In genomic region chr12:102618085-102618484, GRCm38 (mm10) we compare ENCODE assay signal across 13 mouse cellular contexts.
A peak's percentile ranks its signal among the peaks of the same experiment; 100 is the strongest.
DNase-seq lines count a peak whose midpoint lies in the region; ATAC-seq lines count a peak whose summit lies in the region.
"Had no signal": no experiment of that assay in that cellular context is flagged by ENCODE, and none has a peak within 500 bp of the region (broad histone marks: within the 10 kb centered on the region; RNA-seq: fewer than 3 reads in every experiment).

No protein-coding gene starts in this region.

- H3K27ac ChIP-seq in forebrain, embryonic 15.5 days (replicated peaks), result peak overlapping the region; percentile 55
- H3K27ac ChIP-seq in forebrain, embryonic 10.5 days, result no peak overlapping the region
- no peak overlapping the region; the same call in 1 of the 2 replicates for H3K27ac ChIP-seq in limb, embryonic 13.5 days
- no peak overlapping the region; the same call in 1 of the 2 replicates for H3K27ac ChIP-seq in limb, embryonic 10.5 days
- H3K27ac ChIP-seq in brown adipose tissue, adult 24 weeks (replicated peaks; ENCODE audit: low read depth, low read length), result peak overlapping the region; percentile 60
- H3K27ac ChIP-seq in stomach, embryonic 16.5 days (ENCODE audit: low read length), result peak overlapping the region; percentile 12; the same call in 1 of the 2 replicates
- H3K27ac ChIP-seq: liver, embryonic 15.5 days had no signal

- no peak overlapping the region for H3K9ac ChIP-seq in forebrain, embryonic 15.5 days (replicated peaks)
- H3K9ac ChIP-seq in limb, embryonic 13.5 days, result 0 out of 2 replicates have a peak overlapping the region, but pooled peaks have one; percentile 8
- 0 out of 2 replicates have a peak overlapping the region, but pooled peaks have one; percentile 14 for H3K9ac ChIP-seq in stomach, embryonic 16.5 days (ENCODE audit: low read length)
- H3K9ac ChIP-seq: liver, embryonic 15.5 days had no signal

- ATAC-seq in forebrain, embryonic 15.5 days (replicated peaks), result no peak
- no peak for ATAC-seq in limb, embryonic 13.5 days (ENCODE audit: low FRiP score, low read depth)
- ATAC-seq in stomach, embryonic 16.5 days (ENCODE audit: insufficient read depth, low FRiP score), result no peak
- no peak for ATAC-seq in monocyte, adult 5-6 weeks (replicated peaks; ENCODE audit: insufficient number of reproducible peaks, low FRiP score, low TSS enrichment, poor library complexity, severe bottlenecking)

- WGBS in forebrain, embryonic 15.5 days, result 57% methylated on average over 9 of the region's 9 CpGs
- 74% methylated on average over 9 of the region's 9 CpGs for WGBS in forebrain, embryonic 10.5 days
- whole genome bisulfite sequencing in limb, embryonic 13.5 days, result 46% methylated on average over 9 of the region's 9 CpGs
- WGBS in limb, embryonic 10.5 days, result 70% methylated on average over 9 of the region's 9 CpGs
- 66% methylated on average over 9 of the region's 9 CpGs for WGBS in stomach, embryonic 16.5 days

- H3K4me3 ChIP-seq in forebrain, embryonic 15.5 days, result no peak overlapping the region
- H3K4me3 ChIP-seq in forebrain, embryonic 10.5 days, result no peak overlapping the region
- H3K4me3 ChIP-seq in limb, embryonic 13.5 days, result no peak overlapping the region
- H3K4me3 ChIP-seq in limb, embryonic 10.5 days, result no peak overlapping the region
- H3K4me3 ChIP-seq in brown adipose tissue, adult 24 weeks (ENCODE audit: insufficient read depth, low read depth, low read length), result no peak overlapping the region
- H3K4me3 ChIP-seq in stomach, embryonic 16.5 days (replicated peaks; ENCODE audit: low read length), result no peak overlapping the region
- H3K4me3 ChIP-seq: liver, embryonic 15.5 days; myocyte had no signal

- no peaks in the 10 kb centered on the region for H3K27me3 ChIP-seq in forebrain, embryonic 15.5 days
- H3K27me3 ChIP-seq in forebrain, embryonic 10.5 days (ENCODE audit: poor library complexity, severe bottlenecking), result no peaks in the 10 kb centered on the region
- no peaks in the 10 kb centered on the region for H3K27me3 ChIP-seq in limb, embryonic 13.5 days
- H3K27me3 ChIP-seq in limb, embryonic 10.5 days (ENCODE audit: low read depth, poor library complexity, severe bottlenecking), result no peaks in the 10 kb centered on the region
- H3K27me3 ChIP-seq in stomach, embryonic 16.5 days (ENCODE audit: control insufficient read depth, insufficient read depth, low read length), result no peaks in the 10 kb centered on the region
- H3K27me3 ChIP-seq: liver, embryonic 15.5 days had no signal

- peaks cover 12% of the 10 kb centered on the region; the same call in 1 of the 2 replicates for H3K4me1 ChIP-seq in forebrain, embryonic 15.5 days
- H3K4me1 ChIP-seq in forebrain, embryonic 10.5 days, result peaks cover 47% of the 10 kb centered on the region
- H3K4me1 ChIP-seq in limb, embryonic 13.5 days, result peaks cover 26% of the 10 kb centered on the region
- H3K4me1 ChIP-seq in limb, embryonic 10.5 days, result peaks cover 31% of the 10 kb centered on the region
- H3K4me1 ChIP-seq in brown adipose tissue, adult 24 weeks (ENCODE audit: control insufficient read depth, insufficient read depth, insufficient read length, low read length), result peaks cover 13% of the 10 kb centered on the region; the same call in 1 of the 2 replicates
- no peaks in the 10 kb centered on the region; the same call in 1 of the 2 replicates for H3K4me1 ChIP-seq in stomach, embryonic 16.5 days (ENCODE audit: control insufficient read depth, insufficient read depth, low read length)

- H3K9me3 ChIP-seq in forebrain, embryonic 15.5 days, result no peaks in the 10 kb centered on the region
- H3K9me3 ChIP-seq in forebrain, embryonic 10.5 days, result no peaks in the 10 kb centered on the region
- no peaks in the 10 kb centered on the region for H3K9me3 ChIP-seq in limb, embryonic 13.5 days
- H3K9me3 ChIP-seq in limb, embryonic 10.5 days (replicated peaks), result no peaks in the 10 kb centered on the region
- no peaks in the 10 kb centered on the region for H3K9me3 ChIP-seq in stomach, embryonic 16.5 days (replicated peaks; ENCODE audit: control insufficient read depth, low read length)
- H3K9me3 ChIP-seq: liver, embryonic 15.5 days had no signal

- no peaks in the 10 kb centered on the region for H3K36me3 ChIP-seq in forebrain, embryonic 15.5 days
- 0 out of 2 replicates have a peak, but pooled peaks cover 7% of the 10 kb centered on the region for H3K36me3 ChIP-seq in forebrain, embryonic 10.5 days (replicated peaks)
- H3K36me3 ChIP-seq in limb, embryonic 13.5 days, result no peaks in the 10 kb centered on the region; the same call in 1 of the 2 replicates
- 0 out of 2 replicates have a peak, but pooled peaks cover 2% of the 10 kb centered on the region for H3K36me3 ChIP-seq in limb, embryonic 10.5 days
- no peaks in the 10 kb centered on the region for H3K36me3 ChIP-seq in stomach, embryonic 16.5 days (ENCODE audit: control insufficient read depth, insufficient read depth, low read length)
- H3K36me3 ChIP-seq: liver, embryonic 15.5 days had no signal

- no peak for DNase-seq in forebrain, embryonic 10.5 days (ENCODE audit: extremely low spot score, low spot score)
- no peak for DNase-seq in limb, embryonic 10.5 days (ENCODE audit: low spot score)
- DNase-seq: cerebellum, adult 2 months; kidney, adult 2 months; lung, postnatal 10 days; right cerebral cortex, postnatal 14 days had no signal

- H3K4me2 ChIP-seq in forebrain, embryonic 15.5 days (replicated peaks), result no peak overlapping the region
- H3K4me2 ChIP-seq in limb, embryonic 13.5 days (replicated peaks), result no peak overlapping the region
- no peak overlapping the region for H3K4me2 ChIP-seq in stomach, embryonic 16.5 days (ENCODE audit: low read depth, low read length)
- H3K4me2 ChIP-seq: liver, embryonic 15.5 days had no signal

Comparison
In these comparisons a context has a peak if more than half of its experiments do, and no peak if none do; other contexts are left out.
1. H3K27ac ChIP-seq: peak in forebrain, embryonic 15.5 days (single experiment), brown adipose tissue, adult 24 weeks (single experiment) and stomach, embryonic 16.5 days (single experiment); none in forebrain, embryonic 10.5 days (single experiment), limb, embryonic 13.5 days (single experiment) and limb, embryonic 10.5 days (single experiment).